Mouse (Mus musculus) CH12.LX (cell line): Measurements from ENCODE around the gene Cd151. TPM values are rescaled to one million over a fixed set of nuclear protein-coding genes. Genes with fewer than 3 reads are reported as not detected.

Experiments used
- DNase-seq: peaks from one replicate; pipeline ENCODE4 v3.0.0-alpha.2; 2013; ENCODE audit errors: extremely low read depth
- H3K27ac ChIP-seq: 2 replicates; pipeline ENCODE4 v1.5.1; 2012; ENCODE audit warnings: low read depth, mild to moderate bottlenecking, control low read depth, moderate library complexity; ENCODE audit not compliant: insufficient read depth
- H3K27me3 ChIP-seq: replicated peaks from 2 replicates; pipeline ENCODE3; 2012; ENCODE audit warnings: inconsistent platforms
- H3K36me3 ChIP-seq, 2 experiments: replicated peaks in 1 of 2; 2 replicates each; pipeline versions ENCODE3 to v1.6.1; 2012; ENCODE audit warnings: inconsistent platforms in 1 of 2, low read length in 1 of 2, mild to moderate bottlenecking in 1 of 2, mixed read lengths in 1 of 2, moderate library complexity in 1 of 2; ENCODE audit not compliant: control insufficient read depth in 1 of 2, insufficient read depth in 1 of 2
- H3K4me1 ChIP-seq, 2 experiments: 2 replicates each; pipeline ENCODE4 v1.6.1; 2012; ENCODE audit warnings: inconsistent platforms in 1 of 2, moderate library complexity in 1 of 2; ENCODE audit not compliant: insufficient read depth in 2 of 2, control insufficient read depth in 1 of 2
- H3K4me2 ChIP-seq: 2 replicates; pipeline ENCODE4 v1.6.1; 2012; ENCODE audit warnings: low read depth, mild to moderate bottlenecking, control low read depth; ENCODE audit not compliant: poor library complexity, insufficient read depth, severe bottlenecking
- H3K4me3 ChIP-seq, 3 experiments: fragments of 150-350 bp in 1 of 3; sonication (generic) in 1 of 3; replicated peaks in 1 of 3; 2 replicates each; pipeline versions ENCODE3 to v1.5.1; 2011 to 2012; ENCODE audit warnings: low read depth in 2 of 3, low read length in 2 of 3, mild to moderate bottlenecking in 2 of 3, moderate library complexity in 2 of 3, control low read depth in 1 of 3, improper control_type of control experiment in 1 of 3, inconsistent platforms in 1 of 3, mixed read lengths in 1 of 3; ENCODE audit not compliant: poor library complexity in 1 of 3
- H3K79me2 ChIP-seq: replicated peaks from 2 replicates; pipeline ENCODE4 v1.6.1; 2012; ENCODE audit warnings: mild to moderate bottlenecking, moderate library complexity; ENCODE audit not compliant: control insufficient read depth, poor library complexity, insufficient read depth, severe bottlenecking; ENCODE audit errors: extremely low read depth
- H3K9ac ChIP-seq: 2 replicates; pipeline ENCODE4 v1.6.1; 2012; ENCODE audit warnings: low read depth, mild to moderate bottlenecking, control low read depth, moderate library complexity; ENCODE audit not compliant: insufficient read depth
- H3K9me3 ChIP-seq: replicated peaks from 2 replicates; pipeline ENCODE3; 2012; ENCODE audit warnings: low read length, inconsistent platforms, mixed read lengths
- CHD1 ChIP-seq: IDR thresholded peaks from 2 replicates; pipeline ENCODE4 v1.6.1; 2012; ENCODE audit warnings: low read depth, low read length, improper control_type of control experiment, inconsistent platforms
- CTCF ChIP-seq, 2 experiments: IDR thresholded peaks in 1 of 2; conservative IDR thresholded peaks in 1 of 2; 2 replicates each; pipeline ENCODE4 v1.5.1; 2011 to 2012; ENCODE audit warnings: low read depth in 2 of 2, low read length in 2 of 2, improper control_type of control experiment in 1 of 2, inconsistent platforms in 1 of 2, mild to moderate bottlenecking in 1 of 2, moderate library complexity in 1 of 2
- ELF1 ChIP-seq: IDR thresholded peaks from 2 replicates; pipeline ENCODE4 v1.6.1; 2014; ENCODE audit warnings: low read depth, mild to moderate bottlenecking, inconsistent platforms, low read length, improper control_type of control experiment
- EP300 ChIP-seq: IDR thresholded peaks from 2 replicates; pipeline ENCODE4 v1.6.1; 2011; ENCODE audit warnings: low read length, improper control_type of control experiment
- IRF4 ChIP-seq: IDR thresholded peaks from 2 replicates; pipeline ENCODE4 v1.6.1; 2014; ENCODE audit warnings: low read depth, mild to moderate bottlenecking, inconsistent platforms, low read length, improper control_type of control experiment
- KAT2A ChIP-seq: IDR thresholded peaks from 2 replicates; pipeline ENCODE4 v1.6.1; 2012; ENCODE audit warnings: low read length, improper control_type of control experiment, inconsistent platforms; ENCODE audit not compliant: insufficient replicate concordance
- MAFK ChIP-seq: IDR thresholded peaks from 2 replicates; pipeline ENCODE4 v1.6.1; 2011; ENCODE audit warnings: low read length, improper control_type of control experiment; ENCODE audit not compliant: insufficient replicate concordance
- MAX ChIP-seq: IDR thresholded peaks from 2 replicates; pipeline ENCODE4 v1.6.1; 2011; ENCODE audit warnings: low read length, improper control_type of control experiment
- MEF2A ChIP-seq: IDR thresholded peaks from 2 replicates; pipeline ENCODE4 v1.6.1; 2014; ENCODE audit warnings: low read depth, mild to moderate bottlenecking, inconsistent platforms, low read length, improper control_type of control experiment, borderline replicate concordance
- MXI1 ChIP-seq: IDR thresholded peaks from 2 replicates; pipeline ENCODE4 v1.6.1; 2011; ENCODE audit warnings: mild to moderate bottlenecking, low read depth, low read length, improper control_type of control experiment
- MYC ChIP-seq: IDR thresholded peaks from 2 replicates; pipeline ENCODE4 v1.6.1; 2011; ENCODE audit warnings: low read depth, mild to moderate bottlenecking, improper control_type of control experiment, low read length
- NELFE ChIP-seq: IDR thresholded peaks from 2 replicates; pipeline ENCODE4 v1.6.1; 2011; ENCODE audit warnings: low read depth, low read length, improper control_type of control experiment
- NRF1 ChIP-seq: IDR thresholded peaks from 2 replicates; pipeline ENCODE4 v1.6.1; 2014; ENCODE audit warnings: low read depth, mild to moderate bottlenecking, inconsistent platforms, low read length, improper control_type of control experiment, moderate library complexity
- PAX5 ChIP-seq: IDR thresholded peaks from 2 replicates; pipeline ENCODE4 v1.6.1; 2012; ENCODE audit warnings: low read length, inconsistent platforms, mixed read lengths
- RCOR1 ChIP-seq: conservative IDR thresholded peaks from 2 replicates; pipeline ENCODE4 v1.6.1; 2012; ENCODE audit warnings: low read depth, mild to moderate bottlenecking, inconsistent platforms, low read length, improper control_type of control experiment
- SIN3A ChIP-seq: IDR thresholded peaks from 2 replicates; pipeline ENCODE4 v1.6.1; 2012; ENCODE audit warnings: low read length, improper control_type of control experiment, inconsistent platforms
- SMC3 ChIP-seq: IDR thresholded peaks from 2 replicates; pipeline ENCODE4 v1.6.1; 2011; ENCODE audit warnings: low read depth, low read length, improper control_type of control experiment
- TCF12 ChIP-seq: IDR thresholded peaks from 2 replicates; pipeline ENCODE4 v1.6.1; 2014; ENCODE audit warnings: low read depth, mild to moderate bottlenecking, inconsistent platforms, low read length, improper control_type of control experiment
- USF2 ChIP-seq: conservative IDR thresholded peaks from 2 replicates; pipeline ENCODE4 v1.6.1; 2011; ENCODE audit warnings: low read depth, low read length, improper control_type of control experiment
- ZC3H11A ChIP-seq: IDR thresholded peaks from 2 replicates; pipeline ENCODE4 v1.6.1; 2012; ENCODE audit warnings: low read depth, mild to moderate bottlenecking, inconsistent platforms, low read length, improper control_type of control experiment
- dilution Hi-C: fragments of 300-500 bp; cut with MboI; formaldehyde crosslinking; loops from 2 replicates; pipeline ENCODE4 v1.14.3; 2020; ENCODE audit warnings: low sequenced_read_pairs; ENCODE audit not compliant: extremely low pct_unique_long_range_greater_than_20kb, extremely low pct_ligation_motif_present
- in situ Hi-C: fragments of 300-500 bp; cut with MboI; formaldehyde crosslinking; loops from 3 replicates; pipeline ENCODE4 v1.14.3; 2019; ENCODE audit warnings: low sequenced_read_pairs, low pct_ligation_motif_present, low pct_unique_long_range_greater_than_20kb, mixed read lengths
- polyA plus RNA-seq: library from polyadenylated mRNA; unstranded; fragments of >175 nt; gene quantifications from 2 replicates; pipeline ENCODE4 v1.2.1, GENCODE M21; 2012; ENCODE audit warnings: low read depth; ENCODE audit not compliant: insufficient read length
- total RNA-seq, 2 experiments: library from RNA; depleted of rRNA; stranded (reverse); fragments of 300-350 nt in 1 of 2; fragments of >200 nt in 1 of 2; gene quantifications; 2 replicates each; pipeline ENCODE4 v1.2.3; 2012 to 2014

Gene Cd151
- total and polyA plus RNA-seq, 3 experiments = 10.6 to 21.1 (median 14.9) TPM

DNA sequence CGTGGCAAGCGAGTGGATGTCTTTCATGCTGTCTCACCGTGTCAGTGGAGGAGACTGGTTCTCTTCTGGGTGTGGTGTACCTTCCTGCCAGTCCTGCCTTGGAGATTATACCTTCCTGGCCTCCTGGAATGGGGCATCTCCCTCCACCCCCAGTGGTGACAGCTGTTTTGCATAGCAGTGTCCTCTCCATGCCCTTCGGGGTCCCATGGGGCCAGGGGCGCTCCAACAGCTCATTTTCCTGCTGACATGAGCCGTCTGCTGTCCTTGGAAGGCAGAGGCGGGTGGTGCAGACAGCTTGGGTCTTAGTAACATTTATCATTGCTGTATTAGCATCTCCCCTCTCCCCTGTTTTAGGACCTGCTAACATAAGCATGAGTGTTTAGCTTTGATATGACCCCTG, 19.9 kb downstream of the Cd151 start:
- H3K79me2 ChIP-seq = no peaks in the 10 kb centered on the region
- peaks cover 17 to 30% of the 10 kb centered on the region in 2 experiments for H3K4me1 ChIP-seq
- dilution Hi-C loops (no loop called here), in situ Hi-C loops (no loop called here)
- peak; percentile 27 for DNase-seq
- TF ChIP-seq PAX5 = no peak
- TF ChIP-seq RCOR1 = no peak
- no peak for TF ChIP-seq CTCF (conservative IDR thresholded peaks at IDR 0.05 in 1 of 2, IDR thresholded peaks at IDR 0.05 in 1 of 2; ENCODE audit: low read depth in 2 of 2, low read length in 2 of 2)
- TF ChIP-seq NRF1 = no peak
- no peak for TF ChIP-seq NELFE
- TF ChIP-seq MEF2A = no peak
- no peak for TF ChIP-seq ZC3H11A
- TF ChIP-seq ELF1 = no peak
- no peak for TF ChIP-seq KAT2A
- no peak for TF ChIP-seq EP300
- TF ChIP-seq MXI1 = no peak
- no peak for TF ChIP-seq MAFK
- no peak for TF ChIP-seq TCF12
- TF ChIP-seq CHD1 = no peak
- TF ChIP-seq MAX = no peak
- no peak for TF ChIP-seq SIN3A
- TF ChIP-seq IRF4 = no peak
- TF ChIP-seq MYC = no peak
- TF ChIP-seq USF2 = no peak
- H3K4me3 ChIP-seq = no peak overlapping the region
- H3K36me3 ChIP-seq = peaks cover 7 to 68% of the 10 kb centered on the region in 2 experiments
- no peak overlapping the region for H3K4me2 ChIP-seq
- H3K9me3 ChIP-seq = no peaks in the 10 kb centered on the region
- H3K27ac ChIP-seq = no peak overlapping the region
- H3K9ac ChIP-seq = no peak overlapping the region
- no peaks in the 10 kb centered on the region for H3K27me3 ChIP-seq

GRCm38 (mm10) chr7:141491151-141491550, 24.0 kb downstream of the Cd151 start:
- peak; percentile 38 for DNase-seq

More at GRCm38 (mm10) chr7:141491151-141491550, 24.0 kb downstream of the Cd151 start:
- in situ Hi-C loops (no loop called here), dilution Hi-C loops (no loop called here)
- no peak overlapping the region for H3K27ac ChIP-seq
- H3K36me3 ChIP-seq = peaks cover 28 to 73% of the 10 kb centered on the region in 2 experiments
- peaks cover 12 to 19% of the 10 kb centered on the region in 2 experiments for H3K4me1 ChIP-seq
- no peak overlapping the region for H3K9ac ChIP-seq
- TF ChIP-seq SMC3 (peak; percentile 45), CTCF (conservative IDR thresholded peaks at IDR 0.05 in 1 of 2, IDR thresholded peaks at IDR 0.05 in 1 of 2; ENCODE audit: low read depth in 2 of 2, low read length in 2 of 2) (peak; percentile 29 to 60; a peak in 3 of 4 replicates), ZC3H11A (no peak)
- no peaks in the 10 kb centered on the region for H3K9me3 ChIP-seq
- no peaks in the 10 kb centered on the region for H3K27me3 ChIP-seq
- H3K4me2 ChIP-seq = no peak overlapping the region
- no peaks in the 10 kb centered on the region for H3K79me2 ChIP-seq
- H3K4me3 ChIP-seq = no peak overlapping the region
